Mouse (Mus musculus): Measurements from ENCODE around the gene Efr3b. TPM values are rescaled to one million over a fixed set of nuclear protein-coding genes. Genes with fewer than 3 reads are reported as not detected.

Efr3b gene
- polyA plus RNA-seq, 1 experiment from 2014 or later: 2.8 TPM

GRCm38 (mm10) chr12:4028516-4028915 lies 10.2 kb downstream of the Efr3b start:
- ATAC-seq (ENCODE audit: insufficient read depth, low FRiP score, low read depth): no peak
- no peak overlapping the region for H3K9ac ChIP-seq
- 61% methylated on average over 11 of the region's 11 CpGs for WGBS
- H3K9me3 ChIP-seq: no peaks in the 10 kb centered on the region
- H3K27me3 ChIP-seq (replicated peaks): no peaks in the 10 kb centered on the region
- no peaks in the 10 kb centered on the region for H3K4me1 ChIP-seq
- H3K27ac ChIP-seq: no peak overlapping the region
- no peak overlapping the region for H3K4me3 ChIP-seq (replicated peaks)
- no peaks in the 10 kb centered on the region for H3K36me3 ChIP-seq
- H3K4me2 ChIP-seq: no peak overlapping the region

GRCm38 (mm10) chr12:4024356-4024755 lies 14.4 kb downstream of the Efr3b start:
- ATAC-seq (ENCODE audit: insufficient read depth, low FRiP score, low read depth): no peak
- 71% methylated on average over 5 of the region's 5 CpGs for WGBS
- Histone ChIP-seq H3K4me3 (replicated peaks) (no peak overlapping the region), H3K4me2 (no peak overlapping the region), H3K36me3 (no peaks in the 10 kb centered on the region), H3K9ac (no peak overlapping the region), H3K4me1 (0 out of 2 replicates have a peak, but pooled peaks cover 2% of the 10 kb centered on the region), H3K27ac (no peak overlapping the region), H3K9me3 (no peaks in the 10 kb centered on the region), H3K27me3 (replicated peaks) (no peaks in the 10 kb centered on the region)

- H3K4me2 ChIP-seq: no peak overlapping the region
- 93% methylated on average over 14 of the region's 14 CpGs for WGBS
- no peak for ATAC-seq (ENCODE audit: insufficient read depth, low FRiP score, low read depth)
- H3K4me1 ChIP-seq: 0 out of 2 replicates have a peak, but pooled peaks cover 2% of the 10 kb centered on the region
- H3K36me3 ChIP-seq: no peaks in the 10 kb centered on the region
- no peak overlapping the region for H3K9ac ChIP-seq
- no peaks in the 10 kb centered on the region for H3K27me3 ChIP-seq (replicated peaks)
- no peak overlapping the region for H3K4me3 ChIP-seq (replicated peaks)
- no peaks in the 10 kb centered on the region for H3K9me3 ChIP-seq
- H3K27ac ChIP-seq: no peak overlapping the region
Observed at GRCm38 (mm10) chr12:4023501-4023900, 15.2 kb downstream of the Efr3b start.

GRCm38 (mm10) chr12:4022845-4023244 lies 15.9 kb downstream of the Efr3b start:
- Histone ChIP-seq H3K27ac (no peak overlapping the region), H3K27me3 (replicated peaks) (no peaks in the 10 kb centered on the region)
- WGBS: 61% methylated on average over 7 of the region's 7 CpGs

GRCm38 (mm10) chr12:4020505-4020904 lies 18.2 kb downstream of the Efr3b start:
- Histone ChIP-seq H3K9me3 (no peaks in the 10 kb centered on the region), H3K9ac (no peak overlapping the region), H3K4me1 (0 out of 2 replicates have a peak, but pooled peaks cover 2% of the 10 kb centered on the region), H3K27me3 (replicated peaks) (no peaks in the 10 kb centered on the region), H3K4me3 (replicated peaks) (no peak overlapping the region), H3K36me3 (no peaks in the 10 kb centered on the region), H3K27ac (no peak overlapping the region), H3K4me2 (no peak overlapping the region)
- 48% methylated on average over 8 of the region's 8 CpGs for WGBS
- no peak for ATAC-seq (ENCODE audit: insufficient read depth, low FRiP score, low read depth)

More at GRCm38 (mm10) chr12:4022845-4023244, 15.9 kb downstream of the Efr3b start:
- Histone ChIP-seq H3K36me3 (no peaks in the 10 kb centered on the region), H3K4me1 (0 out of 2 replicates have a peak, but pooled peaks cover 2% of the 10 kb centered on the region), H3K4me3 (replicated peaks) (no peak overlapping the region), H3K9ac (no peak overlapping the region), H3K4me2 (no peak overlapping the region), H3K9me3 (no peaks in the 10 kb centered on the region)
- no peak for ATAC-seq (ENCODE audit: insufficient read depth, low FRiP score, low read depth)

GRCm38 (mm10) chr12:4016321-4016720 lies 22.4 kb downstream of the Efr3b start:
- ATAC-seq (ENCODE audit: insufficient read depth, low FRiP score, low read depth): no peak
- Histone ChIP-seq H3K4me3 (replicated peaks) (no peak overlapping the region), H3K4me1 (0 out of 2 replicates have a peak, but pooled peaks cover 2% of the 10 kb centered on the region), H3K36me3 (no peaks in the 10 kb centered on the region), H3K27ac (no peak overlapping the region), H3K9me3 (no peaks in the 10 kb centered on the region), H3K27me3 (replicated peaks) (no peaks in the 10 kb centered on the region), H3K4me2 (no peak overlapping the region), H3K9ac (no peak overlapping the region)
- WGBS: 28% methylated on average over 7 of the region's 7 CpGs

GRCm38 (mm10) chr12:4015741-4016140 lies 23.0 kb downstream of the Efr3b start:
- 60% methylated on average over 4 of the region's 4 CpGs for WGBS
- Histone ChIP-seq H3K9ac (no peak overlapping the region), H3K9me3 (no peaks in the 10 kb centered on the region), H3K27me3 (replicated peaks) (no peaks in the 10 kb centered on the region), H3K27ac (no peak overlapping the region), H3K4me2 (no peak overlapping the region), H3K4me1 (0 out of 2 replicates have a peak, but pooled peaks cover 2% of the 10 kb centered on the region), H3K36me3 (no peaks in the 10 kb centered on the region), H3K4me3 (replicated peaks) (no peak overlapping the region)
- ATAC-seq (ENCODE audit: insufficient read depth, low FRiP score, low read depth): no peak

- no peaks in the 10 kb centered on the region for H3K36me3 ChIP-seq
- no peak overlapping the region for H3K27ac ChIP-seq
- no peak for ATAC-seq (ENCODE audit: insufficient read depth, low FRiP score, low read depth)
- H3K4me3 ChIP-seq (replicated peaks): no peak overlapping the region
- no peaks in the 10 kb centered on the region for H3K4me1 ChIP-seq
- no peaks in the 10 kb centered on the region for H3K9me3 ChIP-seq
- no peak overlapping the region for H3K4me2 ChIP-seq
- WGBS: 44% methylated on average over 7 of the region's 7 CpGs
- H3K9ac ChIP-seq: no peak overlapping the region
- no peaks in the 10 kb centered on the region for H3K27me3 ChIP-seq (replicated peaks)
Observed at GRCm38 (mm10) chr12:4015255-4015654, 23.5 kb downstream of the Efr3b start.

GRCm38 (mm10) chr12:4011715-4012114 lies 27.0 kb downstream of the Efr3b start:
- Histone ChIP-seq H3K9me3 (no peaks in the 10 kb centered on the region), H3K4me1 (0 out of 2 replicates have a peak, but pooled peaks cover 3% of the 10 kb centered on the region), H3K27ac (no peak overlapping the region), H3K27me3 (replicated peaks) (no peaks in the 10 kb centered on the region), H3K4me2 (no peak overlapping the region), H3K9ac (no peak overlapping the region), H3K4me3 (replicated peaks) (no peak overlapping the region), H3K36me3 (no peaks in the 10 kb centered on the region)
- ATAC-seq (ENCODE audit: insufficient read depth, low FRiP score, low read depth): no peak
- 86% methylated on average over 5 of the region's 5 CpGs for WGBS

- no peaks in the 10 kb centered on the region for H3K27me3 ChIP-seq (replicated peaks)
- H3K36me3 ChIP-seq: no peaks in the 10 kb centered on the region
- H3K9ac ChIP-seq: no peak overlapping the region
- H3K9me3 ChIP-seq: no peaks in the 10 kb centered on the region
- H3K4me1 ChIP-seq: 0 out of 2 replicates have a peak, but pooled peaks cover 3% of the 10 kb centered on the region
- no peak overlapping the region for H3K4me2 ChIP-seq
- 82% methylated on average over 4 of the region's 4 CpGs for WGBS
- H3K4me3 ChIP-seq (replicated peaks): no peak overlapping the region
- ATAC-seq (ENCODE audit: insufficient read depth, low FRiP score, low read depth): no peak
- H3K27ac ChIP-seq: no peak overlapping the region
Observed at GRCm38 (mm10) chr12:4011301-4011700, 27.4 kb downstream of the Efr3b start.

GRCm38 (mm10) chr12:4008731-4009130 lies 30.0 kb downstream of the Efr3b start:
- Histone ChIP-seq H3K4me2 (no peak overlapping the region), H3K4me3 (replicated peaks) (no peak overlapping the region), H3K36me3 (no peaks in the 10 kb centered on the region), H3K9ac (no peak overlapping the region), H3K9me3 (no peaks in the 10 kb centered on the region), H3K27me3 (replicated peaks) (no peaks in the 10 kb centered on the region), H3K27ac (no peak overlapping the region), H3K4me1 (0 out of 2 replicates have a peak, but pooled peaks cover 3% of the 10 kb centered on the region)
- no peak for ATAC-seq (ENCODE audit: insufficient read depth, low FRiP score, low read depth)
- WGBS: 81% methylated on average over 12 of the region's 12 CpGs

GRCm38 (mm10) chr12:4007766-4008165 lies 30.9 kb downstream of the Efr3b start:
- no peaks in the 10 kb centered on the region for H3K9me3 ChIP-seq
- WGBS: 26% methylated on average over 4 of the region's 4 CpGs
- no peak overlapping the region for H3K4me3 ChIP-seq (replicated peaks)
- no peak overlapping the region for H3K9ac ChIP-seq
- no peaks in the 10 kb centered on the region for H3K36me3 ChIP-seq
- no peak overlapping the region for H3K27ac ChIP-seq
- H3K4me1 ChIP-seq: 0 out of 2 replicates have a peak, but pooled peaks cover 3% of the 10 kb centered on the region
- no peak overlapping the region for H3K4me2 ChIP-seq
- no peak for ATAC-seq (ENCODE audit: insufficient read depth, low FRiP score, low read depth)
- H3K27me3 ChIP-seq (replicated peaks): no peaks in the 10 kb centered on the region

- Histone ChIP-seq H3K27me3 (replicated peaks) (no peaks in the 10 kb centered on the region), H3K4me3 (replicated peaks) (no peak overlapping the region), H3K4me1 (0 out of 2 replicates have a peak, but pooled peaks cover 3% of the 10 kb centered on the region), H3K9me3 (no peaks in the 10 kb centered on the region), H3K4me2 (no peak overlapping the region), H3K9ac (no peak overlapping the region), H3K36me3 (no peaks in the 10 kb centered on the region), H3K27ac (peak overlapping the region; percentile 63)
- 51% methylated on average over 4 of the region's 4 CpGs for WGBS
- no peak for ATAC-seq (ENCODE audit: insufficient read depth, low FRiP score, low read depth)
Observed at GRCm38 (mm10) chr12:4007181-4007580, 31.5 kb downstream of the Efr3b start.

Measured in stomach, embryonic 15.5 days (tissue).